Mouse (Mus musculus) cerebellum, adult 2 months (tissue): ENCODE measurements around the gene Il16. TPM values are rescaled to one million over a fixed set of nuclear protein-coding genes. Genes with fewer than 3 reads are reported as not detected.
"Not testable (repeated sequence)": the region's sequence is repeated elsewhere in the genome, so short reads cannot be mapped to it uniquely, and the experiment has no call there.

Experiments
- DNase-seq, 2 experiments: peaks; one replicate each; pipeline ENCODE4 v3.0.0; 2021
- H3K27ac ChIP-seq: fragments of 200-500 bp; 2 replicates; pipeline ENCODE4 v1.5.1; 2012; ENCODE audit warnings: low read length, control low read depth, inconsistent platforms; ENCODE audit not compliant: insufficient read depth
- H3K27me3 ChIP-seq: fragments of 200-500 bp; 2 replicates; pipeline ENCODE4 v1.6.1; 2012; ENCODE audit warnings: inconsistent platforms, mild to moderate bottlenecking, low read length, moderate library complexity; ENCODE audit not compliant: control insufficient read depth, insufficient read depth
- H3K4me1 ChIP-seq: fragments of 200-500 bp; 2 replicates; pipeline ENCODE4 v1.6.1; 2011; ENCODE audit warnings: low read length; ENCODE audit not compliant: control insufficient read depth, insufficient read depth
- H3K4me3 ChIP-seq: fragments of 200-500 bp; replicated peaks from 2 replicates; pipeline ENCODE3; 2011; ENCODE audit warnings: mild to moderate bottlenecking, low read depth, low read length, control low read depth; ENCODE audit not compliant: insufficient read depth
- CTCF ChIP-seq: fragments of 200-500 bp; IDR thresholded peaks from 2 replicates; pipeline ENCODE4 v1.5.1; 2011; ENCODE audit warnings: low read depth, mild to moderate bottlenecking, control low read depth, low read length, moderate library complexity, borderline replicate concordance; ENCODE audit not compliant: insufficient read depth
- POLR2A ChIP-seq: fragments of 200-500 bp; IDR thresholded peaks from 2 replicates; pipeline ENCODE4 v1.6.1; 2011; ENCODE audit warnings: low read length, control low read depth, borderline replicate concordance; ENCODE audit not compliant: insufficient read depth
- WGBS: fragments of 180-500 bp; shearing (Covaris S2); methylation state at CpG from one replicate; pipeline ENCODE4 v1.1.7; 2018; 5-methylcytosine and 5-hydroxymethylcytosine counted together
- polyA plus RNA-seq: library from polyadenylated mRNA; depleted of rRNA; stranded (reverse); fragments of >200 nt; gene quantifications from 2 replicates; pipeline ENCODE4 v1.2.3, GENCODE M21; 2012

Gene Il16
- polyA plus RNA-seq, 1 experiment: 84.9 TPM

GRCm38 (mm10) chr7:83723954-83724353, 21.6 kb downstream of the Il16 start:
- Histone ChIP-seq H3K4me3 (peak overlapping the region; percentile 28), H3K27me3 (no peaks in the 10 kb centered on the region), H3K4me1 (peaks cover 65% of the 10 kb centered on the region), H3K27ac (peak overlapping the region; percentile 86)
- DNase-seq: peak; percentile 81 to 90
- no peak for TF ChIP-seq CTCF
- TF ChIP-seq POLR2A: no peak

DNA sequence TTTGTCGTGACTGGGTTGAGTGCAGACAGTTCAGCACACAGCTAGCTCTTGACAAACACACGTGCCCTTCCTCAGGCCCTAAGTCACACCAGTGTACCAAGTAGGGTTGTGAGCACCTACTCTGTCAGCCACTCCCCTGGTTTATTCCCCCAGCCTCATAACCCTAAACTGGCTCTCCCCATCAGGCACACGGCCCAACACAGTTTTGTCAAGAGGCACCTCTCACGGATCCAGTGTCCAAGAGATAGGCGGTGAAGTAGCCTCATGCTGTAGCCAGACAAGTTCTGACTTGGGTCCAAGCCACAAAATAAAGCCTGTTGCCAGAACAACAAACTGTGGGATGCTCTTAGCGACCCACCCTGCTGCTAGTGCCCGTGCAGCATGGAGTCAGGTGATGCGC, 22.3 kb downstream of the Il16 start:
- 15% methylated on average over 8 of the region's 8 CpGs for WGBS
- TF ChIP-seq POLR2A (no peak), CTCF (no peak)
- Histone ChIP-seq H3K27me3 (no peaks in the 10 kb centered on the region), H3K4me3 (peak overlapping the region; percentile 9), H3K27ac (peak overlapping the region; percentile 67), H3K4me1 (peaks cover 65% of the 10 kb centered on the region)
- peak; percentile 44 to 47 for DNase-seq

GRCm38 (mm10) chr7:83722485-83722884, 23.0 kb downstream of the Il16 start:
- no peaks in the 10 kb centered on the region for H3K27me3 ChIP-seq
- 18% methylated on average over 14 of the region's 14 CpGs for WGBS
- no peak for TF ChIP-seq CTCF
- no peak for TF ChIP-seq POLR2A
- DNase-seq: peak in 1 of 2 experiments; percentile 48
- peak overlapping the region; percentile 32; the same call in 1 of the 2 replicates for H3K27ac ChIP-seq
- peaks cover 65% of the 10 kb centered on the region for H3K4me1 ChIP-seq
- no peak overlapping the region for H3K4me3 ChIP-seq

GRCm38 (mm10) chr7:83720231-83720630, 25.3 kb downstream of the Il16 start:
- no peak overlapping the region for H3K4me3 ChIP-seq
- H3K4me1 ChIP-seq: peaks cover 70% of the 10 kb centered on the region
- TF ChIP-seq CTCF: no peak
- no peak for TF ChIP-seq POLR2A
- DNase-seq: peak in 1 of 2 experiments; percentile 20
- WGBS: 47% methylated on average over 8 of the region's 8 CpGs
- H3K27me3 ChIP-seq: no peaks in the 10 kb centered on the region
- no peak overlapping the region for H3K27ac ChIP-seq

GRCm38 (mm10) chr7:83717021-83717725, 28.4 kb downstream of the Il16 start:
- WGBS: 8% methylated on average over 5 of the region's 5 CpGs
- Histone ChIP-seq H3K4me1 (peaks cover 54% of the 10 kb centered on the region), H3K4me3 (peak overlapping the region; percentile 12), H3K27ac (peak overlapping the region; percentile 66; the same call in 1 of the 2 replicates), H3K27me3 (no peaks in the 10 kb centered on the region)
- peak; percentile 40 to 47 for DNase-seq
- TF ChIP-seq CTCF: no peak
- no peak for TF ChIP-seq POLR2A

- TF ChIP-seq CTCF (no peak), POLR2A (no peak)
- WGBS: 11% methylated on average over 1 of the region's 1 CpGs
- DNase-seq: no peak
- H3K27me3 ChIP-seq: no peaks in the 10 kb centered on the region
- H3K4me1 ChIP-seq: peaks cover 41% of the 10 kb centered on the region
- H3K4me3 ChIP-seq: no peak overlapping the region
- H3K27ac ChIP-seq: no peak overlapping the region
Observed at GRCm38 (mm10) chr7:83713639-83714038, 31.9 kb downstream of the Il16 start.

DNA sequence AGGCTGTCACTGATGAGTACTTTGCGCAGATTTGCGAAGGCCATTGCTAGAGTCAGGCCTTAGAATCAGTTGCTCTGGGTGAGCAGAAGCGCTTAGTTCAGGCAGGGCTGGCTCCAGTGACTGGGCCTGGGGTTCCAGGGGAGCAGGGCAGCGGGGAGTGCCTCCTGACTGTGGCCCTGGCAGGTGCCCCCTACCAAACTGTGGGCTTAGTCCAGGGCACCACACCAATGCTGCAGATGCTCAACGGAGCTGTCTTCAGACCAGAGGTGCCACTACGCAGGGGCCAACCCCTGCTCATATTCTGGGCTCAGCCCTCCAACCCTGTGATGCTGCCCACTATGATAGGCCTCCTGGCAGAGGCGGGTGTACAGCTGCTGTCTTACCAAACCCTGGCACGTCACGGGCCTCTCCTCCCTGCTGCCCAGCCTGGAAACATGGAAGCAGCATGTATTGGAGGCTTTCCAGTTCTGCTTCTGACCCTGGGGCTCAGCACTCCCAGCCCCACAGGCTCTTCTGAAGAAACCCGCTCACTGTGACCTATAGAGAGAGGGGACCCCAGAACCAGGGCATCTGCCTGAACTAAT, 33.8 kb downstream of the Il16 start:
- H3K4me3 ChIP-seq, H3K27me3 ChIP-seq: not testable (repeated sequence)
- peak overlapping the region; percentile 69; the same call in 1 of the 2 replicates for H3K27ac ChIP-seq
- H3K4me1 ChIP-seq: peaks cover 31% of the 10 kb centered on the region
- DNase-seq: peak; percentile 63 to 64
- 19% methylated on average over 10 of the region's 10 CpGs for WGBS
